Mouse (Mus musculus) MEL (cell line): ENCODE results near the gene Casp3. TPM values are rescaled to one million over a fixed set of nuclear protein-coding genes. Genes with fewer than 3 reads are reported as not detected.
"Not testable (repeated sequence)": the region's sequence is repeated elsewhere in the genome, so short reads cannot be mapped to it uniquely, and the experiment has no call there.

ENCODE experiments used
- DNase-seq: peaks from one replicate; pipeline ENCODE4 v3.0.0; 2011; ENCODE audit warnings: low read depth, low spot score
- H3K27ac ChIP-seq: 2 replicates; pipeline ENCODE4 v1.5.1; 2012; ENCODE audit warnings: low read depth, mild to moderate bottlenecking, control low read depth, low read length, moderate library complexity; ENCODE audit not compliant: control insufficient read depth
- H3K27me3 ChIP-seq, 2 experiments: fragments of 150-350 bp in 1 of 2; sonication (generic) in 1 of 2; 2 replicates each; pipeline ENCODE4 v1.6.1; 2012; ENCODE audit warnings: low read length in 2 of 2, mild to moderate bottlenecking in 2 of 2, improper control_type of control experiment in 1 of 2, moderate library complexity in 1 of 2; ENCODE audit not compliant: insufficient read depth in 2 of 2, control insufficient read depth in 1 of 2
- H3K36me3 ChIP-seq, 2 experiments: 2 replicates each; pipeline ENCODE4 v1.6.1; 2012 to 2014; ENCODE audit warnings: low read length in 2 of 2, improper control_type of control experiment in 1 of 2, inconsistent platforms in 1 of 2, mild to moderate bottlenecking in 1 of 2; ENCODE audit not compliant: insufficient read depth in 2 of 2, control insufficient read depth in 1 of 2
- H3K4me1 ChIP-seq, 2 experiments: fragments of 150-350 bp in 1 of 2; sonication (generic) in 1 of 2; 2 replicates each; pipeline ENCODE4 v1.6.1; 2012; ENCODE audit warnings: low read length in 2 of 2, improper control_type of control experiment in 1 of 2, mild to moderate bottlenecking in 1 of 2; ENCODE audit not compliant: insufficient read depth in 2 of 2, control insufficient read depth in 1 of 2
- H3K4me3 ChIP-seq, 2 experiments: fragments of 150-350 bp in 1 of 2; sonication (generic) in 1 of 2; 2 replicates each; pipeline ENCODE4 v1.5.1; 2012; ENCODE audit warnings: low read depth in 2 of 2, low read length in 2 of 2, mild to moderate bottlenecking in 2 of 2, moderate library complexity in 2 of 2, control low read depth in 1 of 2, improper control_type of control experiment in 1 of 2; ENCODE audit not compliant: control insufficient read depth in 1 of 2, insufficient read depth in 1 of 2
- H3K79me2 ChIP-seq: 2 replicates; pipeline ENCODE4 v1.6.1; 2012; ENCODE audit warnings: mild to moderate bottlenecking, low read length, moderate library complexity; ENCODE audit not compliant: control insufficient read depth, poor library complexity, insufficient read depth
- H3K9ac ChIP-seq: 2 replicates; pipeline ENCODE4 v1.6.1; 2012; ENCODE audit warnings: low read depth, mild to moderate bottlenecking, control low read depth, low read length, moderate library complexity; ENCODE audit not compliant: control insufficient read depth, poor library complexity, severe bottlenecking
- H3K9me3 ChIP-seq: fragments of 150-350 bp; sonication (generic); replicated peaks from 2 replicates; pipeline ENCODE4 v1.6.1; 2012; ENCODE audit warnings: mild to moderate bottlenecking, low read length, improper control_type of control experiment, moderate library complexity; ENCODE audit not compliant: insufficient read depth
- E2F4 ChIP-seq: IDR thresholded peaks from 2 replicates; pipeline ENCODE4 v1.6.1; 2011; ENCODE audit warnings: low read depth, low read length, improper control_type of control experiment, borderline replicate concordance
- GABPA ChIP-seq: IDR thresholded peaks from 2 replicates; pipeline ENCODE4 v1.6.1; 2012; ENCODE audit warnings: low read depth, mild to moderate bottlenecking, inconsistent platforms, low read length, improper control_type of control experiment, moderate library complexity
- GATA1 ChIP-seq: IDR thresholded peaks from 2 replicates; pipeline ENCODE4 v1.6.1; 2011; ENCODE audit warnings: low read depth, low read length, improper control_type of control experiment
- KAT2A ChIP-seq: conservative IDR thresholded peaks from 2 replicates; pipeline ENCODE4 v1.6.1; 2012; ENCODE audit warnings: low read depth, low read length, improper control_type of control experiment, inconsistent platforms
- MAFK ChIP-seq: IDR thresholded peaks from 2 replicates; pipeline ENCODE4 v1.6.1; 2011; ENCODE audit warnings: low read depth, mild to moderate bottlenecking, low read length, improper control_type of control experiment, borderline replicate concordance
- NELFE ChIP-seq: IDR thresholded peaks from 2 replicates; pipeline ENCODE4 v1.6.1; 2011; ENCODE audit warnings: low read depth, low read length, improper control_type of control experiment
- TAL1 ChIP-seq: IDR thresholded peaks from 2 replicates; pipeline ENCODE4 v1.6.1; 2012; ENCODE audit warnings: mild to moderate bottlenecking, inconsistent platforms, low read length, moderate library complexity, mixed read lengths
- TBP ChIP-seq: IDR thresholded peaks from 2 replicates; pipeline ENCODE4 v1.8.0; 2011; ENCODE audit warnings: low read depth, low read length, improper control_type of control experiment
- UBTF ChIP-seq: IDR thresholded peaks from 2 replicates; pipeline ENCODE4 v1.6.1; 2012; ENCODE audit warnings: low read depth, mild to moderate bottlenecking, inconsistent platforms, low read length, improper control_type of control experiment, moderate library complexity, borderline replicate concordance; ENCODE audit not compliant: insufficient read depth
- USF2 ChIP-seq, 2 experiments: IDR thresholded peaks; 2 replicates each; pipeline ENCODE4 v1.6.1; 2011 to 2012; ENCODE audit warnings: improper control_type of control experiment in 2 of 2, low read length in 2 of 2, borderline replicate concordance in 1 of 2, inconsistent platforms in 1 of 2, low read depth in 1 of 2, mild to moderate bottlenecking in 1 of 2; ENCODE audit not compliant: insufficient read depth in 1 of 2
- ZMIZ1 ChIP-seq: IDR thresholded peaks from 2 replicates; pipeline ENCODE4 v1.6.1; 2012; ENCODE audit warnings: low read depth, mild to moderate bottlenecking, inconsistent platforms, low read length, improper control_type of control experiment, moderate library complexity
- polyA plus RNA-seq, 2 experiments: library from polyadenylated mRNA; stranded (reverse) in 1 of 2; unstranded in 1 of 2; fragments of >175 nt in 1 of 2; fragments of >200 nt in 1 of 2; gene quantifications; 2 replicates each; pipeline versions ENCODE4 v1.2.1 to v1.2.4; 2012; ENCODE audit warnings: low replicate concordance in 2 of 2, low read depth in 1 of 2; ENCODE audit not compliant: insufficient read length in 2 of 2, insufficient read depth in 1 of 2, missing spikeins in 1 of 2
- total RNA-seq: library from RNA; depleted of rRNA; stranded (reverse); fragments of 300-350 nt; gene quantifications from 2 replicates; pipeline ENCODE4 v1.2.3, GENCODE M21; 2012

The Casp3 gene
- total and polyA plus RNA-seq, 3 experiments: 74.7 to 185 (median 157) TPM

DNA sequence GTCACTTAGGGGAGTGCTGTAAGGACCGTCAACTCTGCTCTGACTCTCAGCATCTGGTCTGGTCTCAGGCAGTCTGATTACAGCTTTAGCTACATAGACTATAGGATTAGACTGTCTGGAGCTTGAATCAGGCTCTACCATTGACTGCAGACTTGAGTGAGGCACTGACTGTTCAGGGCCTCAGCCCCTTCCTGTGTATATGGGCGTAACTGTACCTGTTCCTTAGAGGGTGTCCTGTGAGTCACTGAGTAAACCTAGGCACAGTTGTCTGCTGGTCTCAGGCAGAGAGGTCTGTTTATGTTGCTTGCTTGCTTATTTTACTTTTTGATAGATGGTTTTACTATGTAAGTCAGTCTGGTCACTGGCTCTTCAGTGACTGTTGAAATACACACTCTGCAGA is 43.1 kb upstream of the Casp3 start:
- no peak for DNase-seq
- TF ChIP-seq ZMIZ1: no peak
- no peak for TF ChIP-seq TAL1
- TF ChIP-seq USF2 (IDR thresholded peaks at IDR 0.05; ENCODE audit: borderline replicate concordance in 1 of 2, insufficient read depth in 1 of 2, low read depth in 1 of 2, low read length in 2 of 2): no peak
- no peak for TF ChIP-seq MAFK
- no peak for TF ChIP-seq TBP
- no peak for TF ChIP-seq GATA1
- TF ChIP-seq UBTF: no peak
- TF ChIP-seq, all 39 proteins: peak for 0
- Histone ChIP-seq H3K4me1 (0 out of 4 replicates have a peak, but pooled peaks cover 0 to 2% of the 10 kb centered on the region in 2 experiments), H3K27ac (no peak overlapping the region), H3K9ac (no peak overlapping the region), H3K36me3 (peaks cover 2 to 21% of the 10 kb centered on the region in 2 experiments; a peak in 3 of 4 replicates), H3K27me3 (no peaks in the 10 kb centered on the region), H3K4me3 (no peak overlapping the region), H3K79me2 (no peaks in the 10 kb centered on the region), H3K9me3 (no peaks in the 10 kb centered on the region)

DNA sequence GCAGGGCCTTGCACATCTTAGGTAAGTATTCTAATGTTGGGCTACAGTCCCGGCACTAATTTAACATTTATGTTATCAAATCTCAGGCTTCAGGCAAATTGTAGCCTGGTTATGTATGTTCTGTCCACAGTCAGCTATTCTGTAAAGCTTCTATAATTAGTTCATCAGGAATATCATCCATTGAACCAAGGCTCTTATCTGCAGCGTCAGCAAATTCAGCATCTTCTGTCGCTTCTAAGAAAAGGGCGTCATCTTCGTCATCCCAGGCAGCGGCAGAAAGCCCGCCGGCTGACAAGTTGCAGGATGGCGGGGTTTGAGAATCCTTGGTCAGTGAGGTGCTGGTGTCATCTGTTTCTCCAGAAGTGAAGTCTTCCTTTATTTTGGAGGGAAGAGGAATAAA is 38.3 kb upstream of the Casp3 start:
- Histone ChIP-seq H3K79me2 (no peaks in the 10 kb centered on the region), H3K27ac (no peak overlapping the region), H3K4me1 (no peaks in the 10 kb centered on the region), H3K4me3 (no peak overlapping the region), H3K36me3 (peaks cover 2 to 26% of the 10 kb centered on the region in 2 experiments; a peak in 3 of 4 replicates), H3K9ac (no peak overlapping the region), H3K27me3 (no peaks in the 10 kb centered on the region), H3K9me3 (no peaks in the 10 kb centered on the region)
- no peak for DNase-seq
- TF ChIP-seq UBTF: no peak
- no peak for TF ChIP-seq E2F4
- TF ChIP-seq NELFE: no peak
- TF ChIP-seq GABPA: no peak
- TF ChIP-seq KAT2A: no peak

- not testable (repeated sequence) for DNase-seq, H3K79me2 ChIP-seq, H3K27ac ChIP-seq, H3K9ac ChIP-seq, H3K9me3 ChIP-seq, H3K4me3 ChIP-seq, H3K27me3 ChIP-seq
- Histone ChIP-seq H3K36me3 (peaks cover 5 to 34% of the 10 kb centered on the region in 2 experiments), H3K4me1 (peaks cover 11 to 28% of the 10 kb centered on the region in 2 experiments)
Measured at GRCm38 (mm10) chr8:46584328-46584727, 32.8 kb upstream of the Casp3 start.
